Mouse (Mus musculus) stomach, embryonic 15.5 days (tissue): Measurements from ENCODE around the gene Loxl3. TPM values are rescaled to one million over a fixed set of nuclear protein-coding genes. Genes with fewer than 3 reads are reported as not detected.

Experiments used
- ATAC-seq: fragments of 200-750 bp; cut with Nextera tagmentation; 2 replicates; pipeline ENCODE4 v1.8.0; 2017; ENCODE audit warnings: low read depth, moderate number of reproducible peaks, moderate TSS enrichment; ENCODE audit not compliant: insufficient read depth, low FRiP score
- H3K27ac ChIP-seq: fragments of 300-500 bp; sonication (generic); 2 replicates; pipeline ENCODE4 v1.5.1; 2015; ENCODE audit warnings: mild to moderate bottlenecking, inconsistent platforms
- H3K27me3 ChIP-seq: fragments of 300-500 bp; sonication (generic); replicated peaks from 2 replicates; pipeline ENCODE4 v1.6.1; 2015; ENCODE audit warnings: inconsistent platforms
- H3K36me3 ChIP-seq: fragments of 300-500 bp; sonication (generic); 2 replicates; pipeline ENCODE4 v1.6.1; 2015; ENCODE audit warnings: inconsistent platforms
- H3K4me1 ChIP-seq: fragments of 300-500 bp; sonication (generic); 2 replicates; pipeline ENCODE4 v1.6.1; 2015; ENCODE audit warnings: inconsistent platforms
- H3K4me2 ChIP-seq: fragments of 300-500 bp; sonication (generic); 2 replicates; pipeline ENCODE4 v1.6.1; 2015; ENCODE audit warnings: mild to moderate bottlenecking, inconsistent platforms
- H3K4me3 ChIP-seq: fragments of 300-500 bp; sonication (generic); replicated peaks from 2 replicates; pipeline ENCODE4 v1.5.1; 2015; ENCODE audit warnings: inconsistent platforms
- H3K9ac ChIP-seq: fragments of 300-500 bp; sonication (generic); 2 replicates; pipeline ENCODE4 v1.6.1; 2015; ENCODE audit warnings: inconsistent platforms
- H3K9me3 ChIP-seq: fragments of 300-500 bp; sonication (generic); 2 replicates; pipeline ENCODE4 v1.6.1; 2016; ENCODE audit warnings: inconsistent platforms
- WGBS: fragments of 180-500 bp; shearing (Covaris S2); methylation state at CpG from one replicate; pipeline ENCODE4 v1.1.7; 2015; 5-methylcytosine and 5-hydroxymethylcytosine counted together
- polyA plus RNA-seq: library from polyadenylated mRNA; unstranded; fragments of >200 nt; fragmentation: Nextera tagmentation; extraction: Ambion mirVana; gene quantifications from 2 replicates; pipeline ENCODE4 v1.2.1, GENCODE M21; 2015

Loxl3 gene
- polyA plus RNA-seq, 1 experiment from 2014 or later = 16.2 TPM

- WGBS = under 1% methylated on average over 54 of the region's 54 CpGs
- Histone ChIP-seq H3K9ac (peak within 1 kb of the TSS; percentile 68), H3K4me1 (peaks cover 8% of the 10 kb centered on the region; the same call in 1 of the 2 replicates), H3K9me3 (no peaks in the 10 kb centered on the region), H3K4me2 (peak within 1 kb of the TSS; percentile 98), H3K27ac (peak within 1 kb of the TSS; percentile 87), H3K27me3 (peaks cover 41% of the 10 kb centered on the region), H3K4me3 (peak within 1 kb of the TSS; percentile 66), H3K36me3 (no peaks in the 10 kb centered on the region)
- ATAC-seq = peak; percentile 42
These were observed 43.8 kb downstream of the Loxl3 start, which contains the start of gene Pcgf1 for GRCm38 (mm10) chr6:83077630-83078323. Gene Pcgf1, plus strand, starts transcription at chr6:83077869.

- no peaks in the 10 kb centered on the region for H3K9me3 ChIP-seq
- ATAC-seq = peak; percentile 92
- H3K36me3 ChIP-seq = no peaks in the 10 kb centered on the region
- H3K4me1 ChIP-seq = peaks cover 8% of the 10 kb centered on the region; the same call in 1 of the 2 replicates
- peak overlapping the region; percentile 87 for H3K27ac ChIP-seq
- peaks cover 43% of the 10 kb centered on the region for H3K27me3 ChIP-seq
- peak overlapping the region; percentile 66 for H3K4me3 ChIP-seq
- H3K9ac ChIP-seq = peak overlapping the region; percentile 53
- peak overlapping the region; percentile 98 for H3K4me2 ChIP-seq
- under 1% methylated on average over 46 of the region's 46 CpGs for WGBS
These were observed 44.4 kb downstream of the Loxl3 start for GRCm38 (mm10) chr6:83078324-83078858.

GRCm38 (mm10) chr6:83080210-83080609, 46.2 kb downstream of the Loxl3 start:
- no peak overlapping the region for H3K27ac ChIP-seq
- H3K9ac ChIP-seq = no peak overlapping the region
- ATAC-seq = no peak
- 92% methylated on average over 5 of the region's 5 CpGs for WGBS
- no peaks in the 10 kb centered on the region for H3K9me3 ChIP-seq
- peaks cover 8% of the 10 kb centered on the region; the same call in 1 of the 2 replicates for H3K4me1 ChIP-seq
- H3K4me3 ChIP-seq = no peak overlapping the region
- peaks cover 46% of the 10 kb centered on the region for H3K27me3 ChIP-seq
- no peaks in the 10 kb centered on the region for H3K36me3 ChIP-seq
- no peak overlapping the region for H3K4me2 ChIP-seq

- no peak overlapping the region for H3K4me3 ChIP-seq
- no peaks in the 10 kb centered on the region for H3K9me3 ChIP-seq
- no peak overlapping the region for H3K4me2 ChIP-seq
- H3K27me3 ChIP-seq = peaks cover 59% of the 10 kb centered on the region
- H3K9ac ChIP-seq = no peak overlapping the region
- H3K4me1 ChIP-seq = peaks cover 20% of the 10 kb centered on the region
- 21% methylated on average over 5 of the region's 5 CpGs for WGBS
- H3K36me3 ChIP-seq = no peaks in the 10 kb centered on the region
- no peak for ATAC-seq
- no peak overlapping the region for H3K27ac ChIP-seq
These were observed 49.5 kb downstream of the Loxl3 start for GRCm38 (mm10) chr6:83083497-83083896.

- ATAC-seq = no peak
- WGBS = 12% methylated on average over 6 of the region's 6 CpGs
- no peak overlapping the region for H3K27ac ChIP-seq
- no peak overlapping the region for H3K9ac ChIP-seq
- no peaks in the 10 kb centered on the region for H3K36me3 ChIP-seq
- no peak overlapping the region for H3K4me3 ChIP-seq
- H3K4me1 ChIP-seq = peaks cover 14% of the 10 kb centered on the region
- peaks cover 67% of the 10 kb centered on the region for H3K27me3 ChIP-seq
- no peaks in the 10 kb centered on the region for H3K9me3 ChIP-seq
- no peak overlapping the region for H3K4me2 ChIP-seq
These were observed 50.5 kb downstream of the Loxl3 start for GRCm38 (mm10) chr6:83084477-83084876.

- 6% methylated on average over 41 of the region's 42 CpGs for WGBS
- peaks cover 14% of the 10 kb centered on the region for H3K4me1 ChIP-seq
These were observed 52.4 kb downstream of the Loxl3 start, which contains the start of gene Lbx2 for GRCm38 (mm10) chr6:83086121-83087035. Gene Lbx2, plus strand, starts transcription at chr6:83086367.

GRCm38 (mm10) chr6:83087205-83087925, 53.4 kb downstream of the Loxl3 start:
- Histone ChIP-seq H3K9ac (no peak overlapping the region), H3K9me3 (no peaks in the 10 kb centered on the region), H3K4me1 (peaks cover 14% of the 10 kb centered on the region), H3K27me3 (peaks cover 78% of the 10 kb centered on the region), H3K4me2 (peak overlapping the region; percentile 48), H3K4me3 (peak overlapping the region; percentile 25), H3K27ac (no peak overlapping the region), H3K36me3 (no peaks in the 10 kb centered on the region)
- WGBS = 2% methylated on average over 47 of the region's 47 CpGs
- no peak for ATAC-seq

More at GRCm38 (mm10) chr6:83086121-83087035, 52.4 kb downstream of the Loxl3 start, which contains the start of gene Lbx2:
- Histone ChIP-seq H3K9ac (no peak within 1 kb of the TSS), H3K36me3 (no peaks in the 10 kb centered on the region), H3K4me2 (peak within 1 kb of the TSS; percentile 48), H3K27me3 (peaks cover 79% of the 10 kb centered on the region), H3K9me3 (no peaks in the 10 kb centered on the region), H3K27ac (no peak within 1 kb of the TSS), H3K4me3 (peak within 1 kb of the TSS; percentile 25)
- no peak for ATAC-seq

- Histone ChIP-seq H3K4me3 (peak overlapping the region; percentile 25), H3K27ac (no peak overlapping the region), H3K36me3 (no peaks in the 10 kb centered on the region), H3K27me3 (peaks cover 73% of the 10 kb centered on the region), H3K9ac (no peak overlapping the region), H3K4me1 (peaks cover 14% of the 10 kb centered on the region), H3K4me2 (peak overlapping the region; percentile 48), H3K9me3 (no peaks in the 10 kb centered on the region)
- ATAC-seq = no peak
- 15% methylated on average over 9 of the region's 9 CpGs for WGBS
These were observed 53.9 kb downstream of the Loxl3 start for GRCm38 (mm10) chr6:83087926-83088260.

- WGBS = 27% methylated on average over 6 of the region's 6 CpGs
- no peak; the same call in 1 of the 2 replicates for ATAC-seq
- H3K27me3 ChIP-seq = peaks cover 39% of the 10 kb centered on the region
These were observed 58.6 kb downstream of the Loxl3 start for GRCm38 (mm10) chr6:83092416-83093127.

GRCm38 (mm10) chr6:83095968-83096367, 62.0 kb downstream of the Loxl3 start:
- peaks cover 2% of the 10 kb centered on the region; the same call in 1 of the 2 replicates for H3K4me1 ChIP-seq
- no peak overlapping the region for H3K9ac ChIP-seq
- no peak overlapping the region for H3K4me2 ChIP-seq
- no peak overlapping the region for H3K27ac ChIP-seq
- WGBS = 42% methylated on average over 6 of the region's 6 CpGs
- no peaks in the 10 kb centered on the region for H3K9me3 ChIP-seq
- H3K27me3 ChIP-seq = peaks cover 10% of the 10 kb centered on the region; the same call in 1 of the 2 replicates
- no peak for ATAC-seq
- no peaks in the 10 kb centered on the region for H3K36me3 ChIP-seq
- H3K4me3 ChIP-seq = no peak overlapping the region

More at GRCm38 (mm10) chr6:83092416-83093127, 58.6 kb downstream of the Loxl3 start:
- H3K9me3 ChIP-seq = no peaks in the 10 kb centered on the region
- no peak overlapping the region for H3K9ac ChIP-seq
- no peak overlapping the region for H3K4me2 ChIP-seq
- H3K36me3 ChIP-seq = no peaks in the 10 kb centered on the region
- peaks cover 3% of the 10 kb centered on the region for H3K4me1 ChIP-seq
- H3K27ac ChIP-seq = no peak overlapping the region
- no peak overlapping the region for H3K4me3 ChIP-seq

GRCm38 (mm10) chr6:83098411-83098810, 64.4 kb downstream of the Loxl3 start:
- no peak overlapping the region for H3K27ac ChIP-seq

More at GRCm38 (mm10) chr6:83098411-83098810, 64.4 kb downstream of the Loxl3 start:
- Histone ChIP-seq H3K4me1 (peaks cover 17% of the 10 kb centered on the region), H3K4me3 (no peak overlapping the region), H3K4me2 (no peak overlapping the region), H3K27me3 (0 out of 2 replicates have a peak, but pooled peaks cover 10% of the 10 kb centered on the region), H3K9me3 (no peaks in the 10 kb centered on the region), H3K36me3 (no peaks in the 10 kb centered on the region), H3K9ac (no peak overlapping the region)
- WGBS = 48% methylated on average over 2 of the region's 2 CpGs
- ATAC-seq = no peak
